Mouse (Mus musculus) gastrocnemius, postnatal 14 days (tissue): ENCODE data around the gene Mgp. TPM values are rescaled to one million over a fixed set of nuclear protein-coding genes. Genes with fewer than 3 reads are reported as not detected.
A peak's percentile ranks its signal among the peaks of the same experiment; 100 is the strongest.

Experiments used
- DNase-seq: peaks from one replicate; pipeline ENCODE4 v3.0.0; 2021; ENCODE audit warnings: mixed read lengths
- intact Hi-C: fragments of 180-260 bp; cut with DNase I; formaldehyde crosslinking; loops from one replicate; pipeline ENCODE4 v1.15.1; 2025; ENCODE audit warnings: low total_unique reads
- total RNA-seq, 2 experiments: library from RNA; stranded (reverse); gene quantifications; 2 replicates each; pipeline ENCODE4 v1.2.3; 2021

Mgp gene
- total RNA-seq, 2 experiments from 2014 or later = 166 to 195 TPM

GRCm38 (mm10) chr6:136856071-136856636 is 19.5 kb downstream of the Mgp start:
- intact Hi-C loops = no loop called here
- no peak for DNase-seq

- intact Hi-C loops = no loop called here
- DNase-seq = no peak
Observed at GRCm38 (mm10) chr6:136855183-136855582, 20.4 kb downstream of the Mgp start.

GRCm38 (mm10) chr6:136854361-136854781 is 21.3 kb downstream of the Mgp start:
- no peak for DNase-seq
- intact Hi-C loops = no loop called here

GRCm38 (mm10) chr6:136852762-136853161 is 22.9 kb downstream of the Mgp start:
- intact Hi-C loops = no loop called here
- no peak for DNase-seq

GRCm38 (mm10) chr6:136852348-136852747 is 23.3 kb downstream of the Mgp start:
- intact Hi-C loops = no loop called here
- no peak for DNase-seq

- no peak for DNase-seq
- intact Hi-C loops = no loop called here
Observed at GRCm38 (mm10) chr6:136850267-136850666, 25.4 kb downstream of the Mgp start.

- no peak for DNase-seq
- intact Hi-C loops = no loop called here
Observed at GRCm38 (mm10) chr6:136848971-136849370, 26.7 kb downstream of the Mgp start.

GRCm38 (mm10) chr6:136848399-136848798 is 27.2 kb downstream of the Mgp start:
- intact Hi-C loops = no loop called here

GRCm38 (mm10) chr6:136847790-136848189 is 27.8 kb downstream of the Mgp start:
- intact Hi-C loops = no loop called here
- peak; percentile 56 for DNase-seq

More at GRCm38 (mm10) chr6:136848399-136848798, 27.2 kb downstream of the Mgp start:
- DNase-seq = no peak

- no peak for DNase-seq
- intact Hi-C loops = no loop called here
Observed at GRCm38 (mm10) chr6:136847267-136847666, 28.4 kb downstream of the Mgp start.

GRCm38 (mm10) chr6:136845706-136846480 is 29.7 kb downstream of the Mgp start:
- no peak for DNase-seq
- intact Hi-C loops = no loop called here

- intact Hi-C loops = no loop called here
- no peak for DNase-seq
Observed at GRCm38 (mm10) chr6:136844903-136845302, 30.7 kb downstream of the Mgp start.

GRCm38 (mm10) chr6:136837323-136837722 is 38.3 kb downstream of the Mgp start:
- intact Hi-C loops = no loop called here
- DNase-seq = no peak

- no peak for DNase-seq
- intact Hi-C loops = no loop called here
Observed at GRCm38 (mm10) chr6:136835352-136835751, 40.3 kb downstream of the Mgp start, which contains the start of gene Smco3. TSS of gene Smco3 (minus strand) at chr6:136835452.

GRCm38 (mm10) chr6:136831712-136832111 is 43.9 kb downstream of the Mgp start:
- intact Hi-C loops = no loop called here
- no peak for DNase-seq

GRCm38 (mm10) chr6:136828681-136829080 is 46.9 kb downstream of the Mgp start:
- intact Hi-C loops = no loop called here
- no peak for DNase-seq

GRCm38 (mm10) chr6:136827881-136828561 is 47.6 kb downstream of the Mgp start, which contains the start of gene Wbp11:
TSS of gene Wbp11 (minus strand) at chr6:136828233.
- intact Hi-C loops = no loop called here
- peak; percentile 96 for DNase-seq

- intact Hi-C loops = no loop called here
- DNase-seq = no peak
Observed at GRCm38 (mm10) chr6:136827516-136827880, 48.1 kb downstream of the Mgp start, which contains the start of gene BC049715. TSS of gene BC049715 (plus strand) at chr6:136827626.

GRCm38 (mm10) chr6:136827116-136827515 is 48.5 kb downstream of the Mgp start:
- no peak for DNase-seq
- intact Hi-C loops = no loop called here

- intact Hi-C loops = no loop called here
- no peak for DNase-seq
Observed at GRCm38 (mm10) chr6:136824987-136825386, 50.6 kb downstream of the Mgp start.
